Mouse (Mus musculus) liver, adult 2 months (tissue): Measurements from ENCODE around the gene H2afz.

Source experiments
- CTCF ChIP-seq: fragments of 200-500 bp; IDR thresholded peaks from 2 replicates; pipeline ENCODE4 v1.5.1; 2011; ENCODE audit warnings: low read depth, low read length, control low read depth
- POLR2A ChIP-seq: fragments of 200-500 bp; IDR thresholded peaks from 2 replicates; pipeline ENCODE4 v1.6.1; 2011; ENCODE audit warnings: low read length, control low read depth; ENCODE audit not compliant: insufficient read depth; ENCODE audit errors: extremely low read depth

- no peak for TF ChIP-seq CTCF
- TF ChIP-seq POLR2A: no peak
Observed at GRCm38 (mm10) chr3:137879313-137879712, 15.0 kb downstream of the H2afz start.
